Mouse (Mus musculus): ENCODE measurements around the gene Xirp1.

Xirp1 gene

DNA sequence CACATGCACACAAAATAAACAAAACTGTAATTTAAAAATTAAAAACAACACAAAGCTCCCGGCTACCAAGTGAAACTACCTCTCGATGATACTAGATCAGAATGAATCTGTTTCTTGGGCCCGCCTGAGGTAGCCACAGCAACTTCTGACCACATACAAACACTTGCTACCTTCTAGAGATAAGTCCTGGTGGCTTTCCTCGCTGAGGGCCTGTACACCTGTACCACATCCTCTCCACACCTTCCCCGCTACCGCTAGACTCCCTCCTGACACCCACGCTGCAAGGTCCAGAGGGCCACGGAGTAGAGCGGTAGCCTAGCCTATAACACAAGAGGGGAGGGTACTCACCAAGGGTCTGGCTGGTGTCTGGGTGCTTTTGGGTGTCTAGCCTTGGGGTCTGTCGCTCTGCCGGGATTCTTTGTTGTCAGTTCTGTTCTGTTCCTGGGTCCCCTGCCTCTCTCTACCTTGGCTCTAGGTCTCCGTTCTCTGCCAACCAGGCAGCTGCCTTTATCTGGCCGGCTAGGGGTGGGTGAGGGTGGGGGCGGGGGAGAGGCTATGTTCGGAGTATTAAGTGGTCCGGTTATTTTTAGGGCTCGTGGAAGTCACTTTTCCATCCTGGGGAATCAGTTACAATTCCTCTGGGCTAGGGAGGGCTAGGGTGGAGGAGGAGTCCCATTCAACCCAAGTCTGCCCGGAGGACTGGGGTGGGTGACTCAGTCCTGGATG, at the start of gene Xirp1:
Gene Xirp1 (minus strand): TSS at position 513 of the 726 bp plus-strand sequence.
- no peak for TF ChIP-seq GATA4 (IDR thresholded peaks at IDR 0.05; ENCODE audit: insufficient replicate concordance, low read length)

DNA sequence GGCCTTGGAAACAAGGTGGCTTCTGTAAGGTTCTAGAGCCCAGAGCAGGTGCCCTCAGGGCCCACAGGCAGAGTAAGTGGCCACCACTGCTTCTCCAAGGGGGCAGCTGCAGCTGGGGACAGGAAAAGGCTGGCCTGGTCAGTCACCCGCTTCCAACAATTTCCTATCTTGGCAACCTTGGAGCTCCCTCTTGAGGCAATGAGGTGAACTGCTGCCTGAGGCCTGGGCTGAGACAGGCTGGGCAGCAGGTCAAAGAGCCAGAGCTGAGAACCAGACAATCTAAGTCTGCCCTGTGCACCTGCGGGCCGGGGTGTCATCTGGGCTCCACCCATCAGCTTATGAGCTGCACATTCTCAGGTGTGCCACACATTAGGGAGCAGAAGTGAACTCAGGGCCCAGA, 49.8 kb upstream of the Xirp1 start:
- no peak; the same call in 1 of the 2 replicates for TF ChIP-seq GATA4 (IDR thresholded peaks at IDR 0.05; ENCODE audit: insufficient replicate concordance, low read length)

DNA sequence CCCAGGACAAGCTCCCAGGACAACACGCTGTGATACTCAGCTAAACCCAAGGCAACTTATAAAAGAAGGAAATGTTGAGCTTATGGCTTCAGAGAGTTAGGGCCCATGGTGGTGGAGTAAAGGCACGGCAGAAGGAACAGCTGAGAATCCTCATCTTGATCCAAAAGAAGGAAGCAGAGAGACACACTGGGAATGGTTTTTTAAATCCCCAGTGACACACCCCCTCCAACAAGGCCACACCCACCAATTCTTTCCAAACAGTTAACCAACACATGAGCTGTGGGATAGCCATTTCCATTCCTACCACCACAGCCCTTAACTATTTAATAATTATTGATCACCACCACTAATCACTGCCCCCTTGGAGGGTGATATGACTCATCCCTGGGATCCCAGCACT, 47.9 kb upstream of the Xirp1 start:
- no peak for TF ChIP-seq GATA4 (IDR thresholded peaks at IDR 0.05; ENCODE audit: insufficient replicate concordance, low read length)

- TF ChIP-seq GATA4 (IDR thresholded peaks at IDR 0.05; ENCODE audit: insufficient replicate concordance, low read length), result no peak
Measured at GRCm38 (mm10) chr9:120069779-120070178, 46.4 kb upstream of the Xirp1 start, which contains the start of gene Cx3cr1. Gene Cx3cr1 (minus strand): TSS chr9:120069879.

DNA sequence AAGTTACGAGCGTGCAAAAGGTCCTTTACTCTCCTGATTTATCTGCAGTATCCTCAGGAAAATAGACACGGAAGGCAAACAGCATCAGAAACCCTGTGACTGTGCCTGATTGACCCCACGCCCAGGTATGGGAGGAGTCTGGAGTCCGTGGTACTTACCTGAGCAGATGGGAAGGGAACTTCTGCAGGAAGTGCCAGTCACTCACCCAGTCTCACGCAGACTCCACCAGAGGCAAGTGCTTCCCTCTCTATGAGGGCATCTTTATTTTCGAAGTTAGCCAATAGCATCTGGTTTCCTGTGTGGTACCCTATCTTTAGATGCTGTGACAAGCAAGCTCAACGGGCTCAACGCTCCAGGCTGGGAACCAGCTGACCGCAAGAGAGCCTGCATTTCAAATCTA, 44.6 kb upstream of the Xirp1 start:
- TF ChIP-seq GATA4 (IDR thresholded peaks at IDR 0.05; ENCODE audit: insufficient replicate concordance, low read length), result no peak

- no peak for TF ChIP-seq GATA4 (IDR thresholded peaks at IDR 0.05; ENCODE audit: insufficient replicate concordance, low read length)
Measured at GRCm38 (mm10) chr9:120067609-120068008, 44.2 kb upstream of the Xirp1 start.

DNA sequence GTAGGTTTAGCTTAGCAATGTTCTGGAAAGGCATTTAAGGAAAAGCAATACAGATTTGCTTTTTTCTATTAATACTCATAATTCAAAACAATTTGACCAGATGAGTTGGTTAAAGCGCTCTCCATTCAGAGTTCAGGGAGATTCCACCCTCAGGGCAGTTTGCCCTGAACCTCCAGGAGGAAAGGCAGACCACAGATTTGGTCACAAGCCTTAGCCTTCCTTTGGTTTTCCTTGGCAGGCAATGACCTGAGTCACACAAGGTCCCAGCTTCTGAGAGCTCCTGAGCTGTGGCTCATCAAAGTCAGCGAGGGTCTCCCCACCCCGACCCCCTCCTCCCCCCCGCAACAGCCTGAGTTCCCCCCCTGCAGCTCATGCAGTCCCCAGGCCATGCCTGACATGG, 40.9 kb upstream of the Xirp1 start:
- no peak for TF ChIP-seq GATA4 (IDR thresholded peaks at IDR 0.05; ENCODE audit: insufficient replicate concordance, low read length)

- no peak for TF ChIP-seq GATA4 (IDR thresholded peaks at IDR 0.05; ENCODE audit: insufficient replicate concordance, low read length)
Measured at GRCm38 (mm10) chr9:120058730-120059129, 35.3 kb upstream of the Xirp1 start.

- no peak for TF ChIP-seq GATA4 (IDR thresholded peaks at IDR 0.05; ENCODE audit: insufficient replicate concordance, low read length)
Measured at GRCm38 (mm10) chr9:120056201-120056600, 32.8 kb upstream of the Xirp1 start.

DNA sequence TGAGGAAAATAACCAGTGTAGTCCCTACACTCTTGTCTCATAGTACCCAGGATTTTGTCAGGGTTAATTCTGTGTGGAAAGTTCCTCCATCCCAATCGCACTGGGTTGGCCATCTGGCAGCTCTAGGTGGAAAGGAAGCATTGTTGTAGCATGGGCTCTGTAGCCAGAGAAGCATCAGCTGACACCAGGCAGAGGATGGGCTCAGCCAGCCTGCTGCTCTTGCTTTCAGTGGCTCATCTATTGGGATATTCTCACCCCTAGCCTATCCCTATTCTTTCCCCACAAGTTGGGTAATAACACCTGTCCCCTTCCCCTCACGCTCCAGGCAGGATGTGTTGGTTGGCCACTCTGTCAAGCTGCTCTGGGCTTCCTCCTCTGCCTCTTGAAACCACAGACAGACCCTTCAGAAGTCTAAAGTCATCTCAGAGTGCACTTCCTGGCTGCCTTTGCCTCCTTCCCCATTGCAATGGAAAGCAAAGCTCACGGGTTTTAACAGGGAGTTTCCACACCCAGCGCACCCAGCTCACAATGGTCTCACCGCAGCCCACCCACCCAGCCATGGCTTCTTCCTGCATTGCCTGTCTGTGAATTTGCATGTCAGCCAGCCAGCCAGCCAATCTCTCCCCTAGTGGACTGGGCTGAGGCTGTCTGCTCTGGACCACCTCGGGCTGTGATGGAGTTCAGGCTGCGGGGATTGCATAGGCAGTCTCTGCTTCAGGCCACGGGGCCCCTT, 31.3 kb upstream of the Xirp1 start:
- no peak for TF ChIP-seq GATA4 (IDR thresholded peaks at IDR 0.05; ENCODE audit: insufficient replicate concordance, low read length)

DNA sequence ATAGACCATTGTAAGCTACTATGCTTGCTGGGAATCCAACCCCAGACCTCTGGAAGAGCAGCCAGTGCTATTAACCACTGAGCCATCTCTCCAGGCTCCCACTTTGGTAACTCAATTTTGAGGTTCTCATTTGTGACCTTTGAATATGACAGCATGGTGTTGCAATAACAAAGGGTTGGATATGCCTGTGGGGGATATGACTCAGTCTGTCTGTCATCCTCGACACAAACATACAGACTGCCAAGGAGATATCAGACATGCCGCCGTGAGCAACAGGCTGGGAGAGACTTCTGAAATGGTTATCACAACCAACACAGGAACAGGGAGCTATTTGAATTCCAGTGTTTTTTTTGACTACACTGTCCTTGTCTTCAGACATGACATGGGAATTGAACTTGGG, 26.0 kb upstream of the Xirp1 start:
- no peak for TF ChIP-seq GATA4 (IDR thresholded peaks at IDR 0.05; ENCODE audit: insufficient replicate concordance, low read length)

- TF ChIP-seq GATA4 (IDR thresholded peaks at IDR 0.05; ENCODE audit: insufficient replicate concordance, low read length), result peak; percentile 53; the same call in 1 of the 2 replicates
Measured at GRCm38 (mm10) chr9:120048495-120048894, 25.1 kb upstream of the Xirp1 start.

DNA sequence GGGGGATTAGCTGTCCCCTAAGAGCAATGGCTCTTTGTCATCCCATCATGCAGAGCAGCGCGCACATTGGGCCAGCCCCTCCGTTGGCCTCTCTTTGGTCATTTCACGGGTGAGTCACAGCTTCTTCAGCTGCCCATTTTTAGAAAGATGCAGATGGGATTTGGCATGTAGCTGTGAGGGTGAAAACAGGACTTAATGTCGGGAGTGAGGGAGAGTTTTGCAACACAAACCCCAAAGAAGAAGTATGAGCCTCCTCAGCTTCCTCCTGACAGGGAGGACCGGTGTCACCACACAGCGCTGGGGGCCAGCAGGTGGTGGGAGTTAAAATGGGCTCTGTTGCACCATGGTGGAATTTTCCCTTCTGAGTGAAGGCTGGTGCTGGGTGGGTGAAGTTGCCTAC, 19.7 kb upstream of the Xirp1 start:
- no peak for TF ChIP-seq GATA4 (IDR thresholded peaks at IDR 0.05; ENCODE audit: insufficient replicate concordance, low read length)

DNA sequence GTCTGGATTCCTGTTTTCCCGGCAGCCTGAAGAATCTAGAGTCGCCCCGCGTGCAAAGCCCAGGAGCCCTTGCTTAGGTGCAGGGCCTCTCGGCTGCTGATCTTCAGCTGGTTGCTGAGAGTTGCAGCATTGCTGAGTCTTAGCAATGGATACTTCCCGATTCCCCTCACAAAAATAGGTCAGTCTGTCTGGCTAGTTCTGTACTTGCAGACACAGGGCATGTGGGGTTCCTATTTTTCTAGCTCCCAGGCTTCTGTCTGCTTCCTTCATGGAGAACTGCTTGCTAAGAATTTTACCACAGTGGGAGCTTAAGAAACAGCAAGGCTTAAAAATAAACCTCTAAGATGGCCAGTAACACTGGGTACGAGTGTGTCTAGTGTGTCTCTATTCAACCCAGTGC, 14.0 kb upstream of the Xirp1 start:
- TF ChIP-seq GATA4 (IDR thresholded peaks at IDR 0.05; ENCODE audit: insufficient replicate concordance, low read length), result no peak

GRCm38 (mm10) chr9:120034375-120034774, 11.0 kb upstream of the Xirp1 start:
- TF ChIP-seq GATA4 (IDR thresholded peaks at IDR 0.05; ENCODE audit: insufficient replicate concordance, low read length), result no peak

- TF ChIP-seq GATA4 (IDR thresholded peaks at IDR 0.05; ENCODE audit: insufficient replicate concordance, low read length), result no peak
Measured at GRCm38 (mm10) chr9:120032710-120033109, 9.3 kb upstream of the Xirp1 start.
